Mouse (Mus musculus): ENCODE results near the gene Zfp74. TPM values are rescaled to one million over a fixed set of nuclear protein-coding genes. Genes with fewer than 3 reads are reported as not detected.
A peak's percentile ranks its signal among the peaks of the same experiment; 100 is the strongest.

Zfp74 gene
- polyA plus RNA-seq, 1 experiment from 2014 or later = 16.4 TPM

DNA sequence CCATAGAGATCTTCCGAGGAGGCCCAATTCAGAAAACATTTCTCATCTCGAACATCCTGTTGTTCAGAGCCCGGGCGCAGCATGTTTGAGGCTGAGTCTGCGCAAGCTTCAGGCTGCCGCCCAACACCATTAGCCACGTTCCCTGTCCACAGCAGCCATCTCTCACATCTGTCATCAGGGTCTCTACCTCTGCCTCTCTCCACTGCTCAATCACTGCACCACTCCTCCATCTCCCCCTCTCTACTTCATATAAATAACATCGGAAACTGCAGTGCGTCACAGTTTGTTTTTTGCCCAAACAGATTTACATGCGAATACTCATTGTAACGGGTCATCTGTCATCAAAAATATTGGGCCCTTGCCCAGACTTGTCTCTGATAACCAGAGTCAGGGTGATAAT is 12.9 kb downstream of the Zfp74 start:
- WGBS = 89% methylated on average over 11 of the region's 11 CpGs
- Histone ChIP-seq H3K4me1 (no peaks in the 10 kb centered on the region), H3K4me3 (no peak overlapping the region), H3K9ac (no peak overlapping the region), H3K9me3 (replicated peaks) (no peaks in the 10 kb centered on the region), H3K36me3 (peaks cover 59% of the 10 kb centered on the region), H3K27me3 (no peaks in the 10 kb centered on the region), H3K4me2 (replicated peaks) (no peak overlapping the region), H3K27ac (no peak overlapping the region)
- no peak for ATAC-seq (ENCODE audit: low FRiP score)

DNA sequence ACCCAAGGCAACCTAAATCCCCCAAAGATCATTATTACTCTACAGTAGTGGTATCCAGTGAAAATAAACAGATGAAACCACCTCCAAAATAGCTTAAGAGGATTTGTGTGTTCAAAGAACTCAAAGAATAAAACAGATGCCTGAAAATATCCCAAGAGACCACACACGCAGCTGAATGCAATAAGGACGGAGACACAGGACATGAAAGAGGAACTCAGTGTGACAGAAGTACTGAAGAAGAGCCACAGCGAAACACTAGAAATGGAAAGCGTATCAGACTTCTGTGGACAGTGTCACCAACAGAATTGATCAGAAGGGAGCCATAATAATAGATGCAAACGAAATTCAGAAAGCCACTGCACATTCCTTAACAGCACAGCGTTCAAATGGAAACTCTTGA is 15.0 kb downstream of the Zfp74 start:
- ATAC-seq (ENCODE audit: low FRiP score) = no peak
- WGBS = 87% methylated on average over 6 of the region's 6 CpGs
- peaks cover 74% of the 10 kb centered on the region for H3K36me3 ChIP-seq
- H3K4me1 ChIP-seq = no peaks in the 10 kb centered on the region
- no peak overlapping the region for H3K4me2 ChIP-seq (replicated peaks)
- no peak overlapping the region for H3K4me3 ChIP-seq
- no peaks in the 10 kb centered on the region for H3K9me3 ChIP-seq (replicated peaks)
- no peaks in the 10 kb centered on the region for H3K27me3 ChIP-seq
- H3K27ac ChIP-seq = no peak overlapping the region
- H3K9ac ChIP-seq = no peak overlapping the region

GRCm38 (mm10) chr7:29922780-29923179 is 31.1 kb downstream of the Zfp74 start:
- no peak overlapping the region for H3K4me3 ChIP-seq
- H3K27ac ChIP-seq = no peak overlapping the region
- H3K9ac ChIP-seq = no peak overlapping the region
- H3K4me2 ChIP-seq (replicated peaks) = no peak overlapping the region
- no peaks in the 10 kb centered on the region for H3K36me3 ChIP-seq
- H3K27me3 ChIP-seq = no peaks in the 10 kb centered on the region
- H3K9me3 ChIP-seq (replicated peaks) = 0 out of 2 replicates have a peak, but pooled peaks cover 5% of the 10 kb centered on the region
- no peak for ATAC-seq (ENCODE audit: low FRiP score)
- H3K4me1 ChIP-seq = no peaks in the 10 kb centered on the region
- WGBS = 61% methylated on average over 2 of the region's 2 CpGs

- Histone ChIP-seq H3K27me3 (no peaks in the 10 kb centered on the region), H3K4me2 (replicated peaks) (no peak overlapping the region), H3K4me3 (no peak overlapping the region), H3K36me3 (peaks cover 7% of the 10 kb centered on the region), H3K9me3 (replicated peaks) (0 out of 2 replicates have a peak, but pooled peaks cover 5% of the 10 kb centered on the region), H3K9ac (no peak overlapping the region), H3K4me1 (no peaks in the 10 kb centered on the region), H3K27ac (no peak overlapping the region)
- no peak for ATAC-seq (ENCODE audit: low FRiP score)
- WGBS = 91% methylated on average over 6 of the region's 6 CpGs
Measured at GRCm38 (mm10) chr7:29921439-29922093, 32.3 kb downstream of the Zfp74 start.

DNA sequence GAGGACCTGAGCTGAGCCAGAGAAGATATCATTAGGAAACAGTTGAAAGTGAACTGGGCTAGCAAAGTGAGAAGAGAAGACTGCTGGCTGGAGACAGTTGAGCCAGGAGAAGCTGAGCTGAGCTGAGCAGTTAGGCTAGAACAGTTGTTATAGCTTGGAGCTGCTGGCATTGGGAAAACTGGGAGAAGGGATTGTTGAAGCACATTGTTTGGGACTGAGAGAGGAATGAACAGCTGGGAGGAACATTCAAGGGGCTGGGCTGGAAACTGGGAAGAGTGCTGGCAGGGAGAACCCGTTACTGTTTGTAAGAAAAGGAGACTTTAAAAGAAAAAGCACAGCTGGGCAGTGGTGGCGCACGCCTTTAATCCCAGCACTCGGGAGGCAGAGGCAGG is 35.8 kb downstream of the Zfp74 start:
- H3K4me2 ChIP-seq (replicated peaks) = no peak overlapping the region
- no peaks in the 10 kb centered on the region; the same call in 1 of the 2 replicates for H3K9me3 ChIP-seq (replicated peaks)
- WGBS = 83% methylated on average over 4 of the region's 4 CpGs
- no peak for ATAC-seq (ENCODE audit: low FRiP score)
- H3K4me1 ChIP-seq = no peaks in the 10 kb centered on the region
- no peak overlapping the region for H3K27ac ChIP-seq
- no peaks in the 10 kb centered on the region for H3K27me3 ChIP-seq
- H3K4me3 ChIP-seq = no peak overlapping the region
- H3K9ac ChIP-seq = no peak overlapping the region
- H3K36me3 ChIP-seq = peaks cover 38% of the 10 kb centered on the region

DNA sequence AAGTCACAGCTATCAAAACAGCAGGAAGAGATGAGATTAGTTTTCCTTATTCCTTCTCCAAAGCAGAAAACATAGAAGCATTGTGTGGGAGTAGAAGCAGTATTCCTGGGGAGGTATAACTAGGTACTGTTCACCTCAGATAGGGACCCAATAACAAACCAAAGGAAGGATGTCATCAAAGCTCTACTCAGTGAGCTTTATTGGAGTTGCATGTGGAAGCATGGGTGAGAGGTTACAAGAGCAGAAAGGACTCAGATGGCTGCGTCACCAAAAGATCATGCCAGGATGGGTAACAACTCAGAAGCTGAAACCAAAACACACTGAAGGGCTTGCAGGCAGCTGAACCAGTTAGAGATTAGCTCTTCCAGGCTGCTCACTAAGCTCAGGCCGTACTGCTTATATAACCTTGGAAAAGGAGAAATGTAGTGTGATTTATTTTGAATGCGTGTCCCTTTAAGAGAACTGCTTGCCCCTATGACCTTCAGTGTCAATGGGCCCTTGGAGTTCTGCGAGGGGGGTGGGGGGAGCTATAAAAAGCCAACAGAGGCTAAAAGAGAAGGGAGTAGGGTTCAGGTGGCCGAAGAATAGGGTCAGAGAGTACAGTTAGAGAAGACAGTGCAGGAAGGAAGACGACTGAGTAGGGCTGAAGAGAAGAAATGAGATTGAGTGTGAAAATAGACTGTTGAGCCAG is 36.4 kb downstream of the Zfp74 start:
- Histone ChIP-seq H3K4me3 (no peak overlapping the region), H3K27ac (no peak overlapping the region), H3K27me3 (no peaks in the 10 kb centered on the region), H3K36me3 (peaks cover 42% of the 10 kb centered on the region), H3K9me3 (replicated peaks) (no peaks in the 10 kb centered on the region; the same call in 1 of the 2 replicates), H3K9ac (no peak overlapping the region), H3K4me2 (replicated peaks) (no peak overlapping the region), H3K4me1 (no peaks in the 10 kb centered on the region)
- 54% methylated on average over 6 of the region's 6 CpGs for WGBS
- no peak for ATAC-seq (ENCODE audit: low FRiP score)

- Histone ChIP-seq H3K27ac (no peak overlapping the region), H3K9ac (no peak overlapping the region), H3K27me3 (no peaks in the 10 kb centered on the region), H3K9me3 (replicated peaks) (no peaks in the 10 kb centered on the region; the same call in 1 of the 2 replicates), H3K36me3 (peaks cover 56% of the 10 kb centered on the region), H3K4me1 (peaks cover 14% of the 10 kb centered on the region), H3K4me2 (replicated peaks) (no peak overlapping the region), H3K4me3 (no peak overlapping the region)
- ATAC-seq (ENCODE audit: low FRiP score) = no peak
- WGBS = 96% methylated on average over 13 of the region's 13 CpGs
Measured at GRCm38 (mm10) chr7:29912172-29912571, 41.7 kb downstream of the Zfp74 start.

DNA sequence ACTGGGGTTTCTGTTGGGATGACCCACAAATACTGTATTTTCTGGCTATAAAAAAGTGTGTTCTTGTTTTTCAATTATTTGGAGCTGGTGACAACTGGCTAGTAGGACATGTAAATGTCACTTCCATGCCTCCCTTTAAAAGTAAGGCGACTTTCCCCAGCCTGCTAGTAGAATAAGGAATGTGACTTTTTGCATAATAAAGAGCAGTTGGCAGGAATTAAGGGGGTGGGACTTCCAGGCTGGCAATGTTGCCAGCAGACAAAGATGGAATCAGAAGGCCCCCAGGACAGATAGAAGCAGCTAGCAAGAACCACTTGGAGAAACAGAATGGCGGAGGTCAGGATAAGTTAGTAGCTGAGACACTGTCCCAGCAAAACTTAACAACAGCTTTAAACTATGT is 43.6 kb downstream of the Zfp74 start:
- no peak overlapping the region for H3K27ac ChIP-seq
- WGBS = 53% methylated on average over 2 of the region's 2 CpGs
- peaks cover 17% of the 10 kb centered on the region for H3K4me1 ChIP-seq
- H3K4me2 ChIP-seq (replicated peaks) = peak overlapping the region; percentile 68; the same call in 1 of the 2 replicates
- H3K9ac ChIP-seq = 0 out of 2 replicates have a peak overlapping the region, but pooled peaks have one; percentile 23
- H3K27me3 ChIP-seq = no peaks in the 10 kb centered on the region
- no peak overlapping the region for H3K4me3 ChIP-seq
- H3K36me3 ChIP-seq = peaks cover 41% of the 10 kb centered on the region
- no peak for ATAC-seq (ENCODE audit: low FRiP score)
- no peaks in the 10 kb centered on the region; the same call in 1 of the 2 replicates for H3K9me3 ChIP-seq (replicated peaks)

GRCm38 (mm10) chr7:29908130-29908950 is 45.5 kb downstream of the Zfp74 start, which contains the start of gene Zfp383:
Gene Zfp383, plus strand, starts transcription at chr7:29908223.
- WGBS = under 1% methylated on average over 33 of the region's 33 CpGs
- Histone ChIP-seq H3K27ac (peak within 1 kb of the TSS; percentile 97), H3K27me3 (no peaks in the 10 kb centered on the region), H3K9ac (peak within 1 kb of the TSS; percentile 70), H3K4me3 (peak within 1 kb of the TSS; percentile 67), H3K9me3 (replicated peaks) (no peaks in the 10 kb centered on the region), H3K4me2 (replicated peaks) (peak within 1 kb of the TSS; percentile 68), H3K4me1 (peaks cover 17% of the 10 kb centered on the region), H3K36me3 (peaks cover 28% of the 10 kb centered on the region)
- peak; percentile 87 for ATAC-seq (ENCODE audit: low FRiP score)

DNA sequence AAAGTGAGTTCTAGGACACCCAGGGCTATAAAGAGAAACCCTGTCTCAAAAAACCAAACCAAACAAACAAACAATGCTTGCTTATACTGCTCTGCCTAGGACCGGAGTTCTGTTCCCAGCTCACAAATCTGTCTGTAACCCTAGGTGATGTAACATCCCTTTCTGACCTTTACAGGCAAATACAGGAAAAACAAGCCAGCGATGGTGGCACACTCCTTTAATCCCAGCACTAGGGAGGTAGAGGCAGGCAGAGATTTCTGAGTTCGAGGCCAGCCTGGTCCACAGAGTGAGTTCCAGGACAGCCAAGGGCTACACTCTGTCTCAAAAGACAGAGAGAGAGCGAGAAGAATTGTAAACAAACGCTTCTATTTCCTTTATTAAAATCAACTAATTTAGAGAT is 46.7 kb downstream of the Zfp74 start:
- Histone ChIP-seq H3K27ac (peak overlapping the region; percentile 97), H3K36me3 (peaks cover 23% of the 10 kb centered on the region), H3K4me2 (replicated peaks) (peak overlapping the region; percentile 61), H3K9ac (no peak overlapping the region), H3K27me3 (no peaks in the 10 kb centered on the region), H3K4me3 (no peak overlapping the region), H3K4me1 (peaks cover 17% of the 10 kb centered on the region), H3K9me3 (replicated peaks) (no peaks in the 10 kb centered on the region)
- 90% methylated on average over 5 of the region's 5 CpGs for WGBS
- no peak for ATAC-seq (ENCODE audit: low FRiP score)

DNA sequence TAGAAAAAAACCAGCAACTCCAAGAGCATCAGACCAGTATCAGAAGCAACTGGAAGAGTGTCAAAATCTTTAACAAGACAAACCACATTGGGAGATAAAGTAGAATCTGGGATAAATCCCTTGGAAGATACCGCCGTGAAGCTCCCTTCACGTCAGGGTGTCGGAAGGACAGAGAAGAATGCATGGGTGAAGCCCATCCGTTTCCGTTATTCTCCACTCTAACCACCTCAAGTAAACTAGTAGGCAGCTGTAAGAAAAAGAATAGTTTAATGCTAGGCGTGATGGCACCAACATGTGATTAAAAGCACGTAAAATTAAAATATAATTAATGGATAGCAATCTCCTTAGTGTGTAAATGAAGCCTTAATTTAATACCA is 47.2 kb downstream of the Zfp74 start:
- H3K9me3 ChIP-seq (replicated peaks) = no peaks in the 10 kb centered on the region
- peak overlapping the region; percentile 53 for H3K4me3 ChIP-seq
- 22% methylated on average over 8 of the region's 8 CpGs for WGBS
- H3K36me3 ChIP-seq = peaks cover 20% of the 10 kb centered on the region
- H3K4me2 ChIP-seq (replicated peaks) = peak overlapping the region; percentile 61
- H3K27ac ChIP-seq = peak overlapping the region; percentile 97
- peaks cover 17% of the 10 kb centered on the region for H3K4me1 ChIP-seq
- peak overlapping the region; percentile 53 for H3K9ac ChIP-seq
- H3K27me3 ChIP-seq = no peaks in the 10 kb centered on the region
- ATAC-seq (ENCODE audit: low FRiP score) = no peak
